Mouse (Mus musculus) MEL (cell line): ENCODE measurements around the gene Foxf2.

Source experiments
- BHLHE40 ChIP-seq: IDR thresholded peaks from 2 replicates; pipeline ENCODE4 v1.6.1; 2012; ENCODE audit warnings: low read depth, mild to moderate bottlenecking, inconsistent platforms, low read length, improper control_type of control experiment, borderline replicate concordance
- CTCF ChIP-seq, 3 experiments: IDR thresholded peaks in 2 of 3; conservative IDR thresholded peaks in 1 of 3; 2 replicates each; pipeline ENCODE4 v1.5.1; 2011 to 2012; ENCODE audit warnings: low read length in 3 of 3, low read depth in 2 of 3, mild to moderate bottlenecking in 2 of 3, improper control_type of control experiment in 1 of 3, inconsistent platforms in 1 of 3, mixed read lengths in 1 of 3, moderate library complexity in 1 of 3; ENCODE audit not compliant: control insufficient read depth in 1 of 3, insufficient read depth in 1 of 3, poor library complexity in 1 of 3, severe bottlenecking in 1 of 3
- ELF1 ChIP-seq: IDR thresholded peaks from 2 replicates; pipeline ENCODE4 v1.6.1; 2014; ENCODE audit warnings: low read depth, mild to moderate bottlenecking, inconsistent platforms, low read length, improper control_type of control experiment, moderate library complexity
- GABPA ChIP-seq: IDR thresholded peaks from 2 replicates; pipeline ENCODE4 v1.6.1; 2012; ENCODE audit warnings: low read depth, mild to moderate bottlenecking, inconsistent platforms, low read length, improper control_type of control experiment, moderate library complexity
- MAX ChIP-seq: IDR thresholded peaks from 2 replicates; pipeline ENCODE4 v1.6.1; 2011; ENCODE audit warnings: low read length, improper control_type of control experiment
- MXI1 ChIP-seq: IDR thresholded peaks from 2 replicates; pipeline ENCODE4 v1.6.1; 2011; ENCODE audit warnings: mild to moderate bottlenecking, low read depth, low read length, improper control_type of control experiment
- POLR2A ChIP-seq, 2 experiments: IDR thresholded peaks; 2 replicates each; pipeline ENCODE4 v1.6.1; 2011 to 2012; ENCODE audit warnings: low read length in 2 of 2, mild to moderate bottlenecking in 2 of 2, control low read depth in 1 of 2, improper control_type of control experiment in 1 of 2, low read depth in 1 of 2, moderate library complexity in 1 of 2; ENCODE audit not compliant: control insufficient read depth in 1 of 2, insufficient read depth in 1 of 2, poor library complexity in 1 of 2
- POLR2AphosphoS2 ChIP-seq: IDR thresholded peaks from 2 replicates; pipeline ENCODE4 v1.6.1; 2011; ENCODE audit warnings: low read length, improper control_type of control experiment
- RAD21 ChIP-seq: IDR thresholded peaks from 2 replicates; pipeline ENCODE4 v1.6.1; 2011; ENCODE audit warnings: mild to moderate bottlenecking, low read depth, low read length, improper control_type of control experiment
- TAL1 ChIP-seq: IDR thresholded peaks from 2 replicates; pipeline ENCODE4 v1.6.1; 2012; ENCODE audit warnings: mild to moderate bottlenecking, inconsistent platforms, low read length, moderate library complexity, mixed read lengths
- TBP ChIP-seq: IDR thresholded peaks from 2 replicates; pipeline ENCODE4 v1.8.0; 2011; ENCODE audit warnings: low read depth, low read length, improper control_type of control experiment
- ZMIZ1 ChIP-seq: IDR thresholded peaks from 2 replicates; pipeline ENCODE4 v1.6.1; 2012; ENCODE audit warnings: low read depth, mild to moderate bottlenecking, inconsistent platforms, low read length, improper control_type of control experiment, moderate library complexity

DNA sequence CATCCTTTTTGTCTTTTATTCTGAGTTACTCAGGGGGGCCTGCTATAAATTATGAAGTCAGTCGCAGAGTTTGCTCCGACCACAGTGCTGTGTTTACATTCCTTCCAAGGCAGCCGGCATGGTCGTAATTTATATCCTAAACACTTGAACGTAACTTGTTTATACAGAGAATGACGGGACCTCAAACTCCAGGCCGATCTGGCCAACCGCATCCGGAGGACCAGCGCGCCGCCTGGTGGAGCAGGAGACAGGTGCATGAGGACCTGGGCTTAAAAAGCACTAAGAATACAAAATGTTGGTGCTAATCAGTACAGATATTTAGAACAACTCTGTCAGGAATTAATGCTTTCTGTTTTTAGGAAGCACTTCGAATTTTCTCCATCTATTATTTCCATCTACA lies 6.8 kb downstream of the Foxf2 start:
- TF ChIP-seq CTCF (IDR thresholded peaks at IDR 0.05 in 2 of 3, conservative IDR thresholded peaks at IDR 0.05 in 1 of 3; ENCODE audit: control insufficient read depth in 1 of 3, insufficient read depth in 1 of 3, low read depth in 2 of 3, low read length in 3 of 3, poor library complexity in 1 of 3, severe bottlenecking in 1 of 3) = no peak
- TF ChIP-seq TBP = no peak
- no peak for TF ChIP-seq RAD21
- TF ChIP-seq MXI1 = no peak
- no peak for TF ChIP-seq POLR2A (IDR thresholded peaks at IDR 0.05; ENCODE audit: control insufficient read depth in 1 of 2, insufficient read depth in 1 of 2, low read depth in 1 of 2, low read length in 2 of 2, poor library complexity in 1 of 2)
- no peak for TF ChIP-seq MAX
- no peak for TF ChIP-seq ZMIZ1
- no peak for TF ChIP-seq GABPA
- TF ChIP-seq BHLHE40 = no peak
- no peak for TF ChIP-seq TAL1
- no peak for TF ChIP-seq POLR2AphosphoS2
- no peak for TF ChIP-seq ELF1
